1 mouse cellular context compared by ENCODE assay signal in the genomic region with DNA sequence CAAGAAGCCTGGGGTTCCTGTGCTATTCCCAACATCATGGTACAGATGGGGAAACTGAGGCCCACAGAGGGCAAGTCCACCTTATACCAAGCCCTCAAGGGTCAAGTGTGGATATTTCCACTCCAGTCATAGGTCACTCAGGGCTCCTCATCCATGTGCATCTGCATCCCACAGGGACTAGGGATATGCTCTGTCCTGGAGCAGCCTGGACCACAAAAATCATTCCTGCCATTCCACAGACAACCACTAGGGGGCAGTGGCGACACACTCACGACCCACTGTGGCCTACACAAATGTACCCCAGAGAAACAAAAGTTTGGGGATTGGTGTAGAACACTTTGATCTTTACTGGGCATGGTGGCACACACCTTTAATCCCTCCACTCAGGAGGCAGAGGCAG.
TF ChIP-seq lines count a peak whose summit lies in the region.

No protein-coding gene starts in this region.

TF ChIP-seq in C2C12, 6 proteins besides CTCF, POLR2A, EP300 and RAD21 (continued from another document):
- TF ChIP-seq MYOD1 (IDR thresholded peaks at IDR 0.05; ENCODE audit: control insufficient read depth, insufficient read length, low read depth) = no peak
- TF ChIP-seq USF1 (IDR thresholded peaks at IDR 0.05; ENCODE audit: low read depth) = no peak
- no peak for TF ChIP-seq CEBPB (IDR thresholded peaks at IDR 0.05; ENCODE audit: low read depth)
- no peak for TF ChIP-seq FOSL1 (IDR thresholded peaks at IDR 0.05; ENCODE audit: insufficient read depth, low read length, poor library complexity, severe bottlenecking)
- TF ChIP-seq MAX (IDR thresholded peaks at IDR 0.05) = no peak
